ENCODE assay signal across 9 mouse cellular contexts in genomic region chr9:53173258-53173657, GRCm38 (mm10).
A peak's percentile ranks its signal among the peaks of the same experiment; 100 is the strongest.
DNase-seq lines count a peak whose midpoint lies in the region; ATAC-seq and TF ChIP-seq lines count a peak whose summit lies in the region.
"Had no signal": no experiment of that assay in that cellular context is flagged by ENCODE, and none has a peak within 500 bp of the region (broad histone marks: within the 10 kb centered on the region; RNA-seq: fewer than 3 reads in every experiment).

No protein-coding gene starts in this region.

- TF ChIP-seq EP300 in heart, postnatal 0 days (IDR thresholded peaks at IDR 0.05; ENCODE audit: low read depth), result no peak

- no peak overlapping the region for H3K4me2 ChIP-seq in heart, postnatal 0 days (ENCODE audit: low read depth, low read length)
- no peak overlapping the region for H3K4me2 ChIP-seq in kidney, postnatal 0 days (ENCODE audit: low read length)
- H3K4me2 ChIP-seq: embryonic facial prominence, embryonic 15.5 days had no signal

- WGBS in heart, postnatal 0 days, result 47% methylated on average over 2 of the region's 2 CpGs
- WGBS in kidney, postnatal 0 days, result 51% methylated on average over 2 of the region's 2 CpGs

- H3K27me3 ChIP-seq in heart, postnatal 0 days (ENCODE audit: control insufficient read depth, insufficient read depth, low read length), result no peaks in the 10 kb centered on the region
- H3K27me3 ChIP-seq in kidney, postnatal 0 days (ENCODE audit: insufficient read depth, low read length), result no peaks in the 10 kb centered on the region
- H3K27me3 ChIP-seq: embryonic facial prominence, embryonic 15.5 days had no signal

- TF ChIP-seq CTCF in heart, postnatal 0 days (IDR thresholded peaks at IDR 0.05; ENCODE audit: low read depth), result peak; percentile 42
- peak; percentile 63 for TF ChIP-seq CTCF in kidney, postnatal 0 days (IDR thresholded peaks at IDR 0.05; ENCODE audit: low read depth)

- no peak overlapping the region for H3K27ac ChIP-seq in heart, postnatal 0 days (ENCODE audit: low read depth)
- H3K27ac ChIP-seq in kidney, postnatal 0 days, result no peak overlapping the region
- H3K27ac ChIP-seq: embryonic facial prominence, embryonic 15.5 days had no signal

- H3K9ac ChIP-seq in heart, postnatal 0 days (replicated peaks; ENCODE audit: low read depth, low read length), result no peak overlapping the region
- no peak overlapping the region for H3K9ac ChIP-seq in kidney, postnatal 0 days (ENCODE audit: low read depth, low read length)
- H3K9ac ChIP-seq: embryonic facial prominence, embryonic 15.5 days had no signal

- no peak for ATAC-seq in heart, postnatal 0 days (ENCODE audit: insufficient read depth, low read depth)
- no peak for ATAC-seq in kidney, postnatal 0 days (replicated peaks; ENCODE audit: low FRiP score, low read depth)
- ATAC-seq in megakaryocyte, adult 5-6 weeks (ENCODE audit: poor library complexity, severe bottlenecking), result no peak

- no peak overlapping the region for H3K4me3 ChIP-seq in heart, postnatal 0 days (ENCODE audit: low read depth, low read length)
- H3K4me3 ChIP-seq in kidney, postnatal 0 days (replicated peaks; ENCODE audit: low read depth, low read length), result no peak overlapping the region
- H3K4me3 ChIP-seq: embryonic facial prominence, embryonic 15.5 days had no signal

- H3K36me3 ChIP-seq in heart, postnatal 0 days (replicated peaks; ENCODE audit: control insufficient read depth, insufficient read depth, low read length), result no peaks in the 10 kb centered on the region
- no peaks in the 10 kb centered on the region for H3K36me3 ChIP-seq in kidney, postnatal 0 days (ENCODE audit: insufficient read depth, low read length)
- H3K36me3 ChIP-seq: embryonic facial prominence, embryonic 15.5 days had no signal

- peak; percentile 16 for DNase-seq in heart, postnatal 0 days (ENCODE audit: low spot score)
- no peak for DNase-seq in heart, adult 11 months
- peak; percentile 8 for DNase-seq in thymus, postnatal 14 days
- no peak for DNase-seq in thymus, adult 18-20 months
- peak; percentile 58 for DNase-seq in kidney, postnatal 0 days (ENCODE audit: low spot score)
- DNase-seq in ovary, postnatal 36 days (ENCODE audit: low spot score), result no peak
- no peak for DNase-seq in left cerebral cortex, adult 18-20 months (ENCODE audit: low spot score in 2 of 2)

- H3K9me3 ChIP-seq in heart, postnatal 0 days (replicated peaks; ENCODE audit: control insufficient read depth, low read length), result no peaks in the 10 kb centered on the region
- H3K9me3 ChIP-seq in kidney, postnatal 0 days (replicated peaks; ENCODE audit: low read length), result no peaks in the 10 kb centered on the region
- H3K9me3 ChIP-seq: embryonic facial prominence, embryonic 15.5 days had no signal

- no peaks in the 10 kb centered on the region for H3K4me1 ChIP-seq in heart, postnatal 0 days (ENCODE audit: control insufficient read depth, insufficient read depth)
- H3K4me1 ChIP-seq in kidney, postnatal 0 days (replicated peaks; ENCODE audit: insufficient read depth, low read length), result no peaks in the 10 kb centered on the region
- H3K4me1 ChIP-seq: embryonic facial prominence, embryonic 15.5 days had no signal

Comparison
In these comparisons a context has a peak if more than half of its experiments do, and no peak if none do; other contexts are left out.
1. DNase-seq: peak in heart, postnatal 0 days (single experiment), thymus, postnatal 14 days (single experiment) and kidney, postnatal 0 days (single experiment); none in heart, adult 11 months (single experiment), thymus, adult 18-20 months (0 of 2), ovary, postnatal 36 days (single experiment) and left cerebral cortex, adult 18-20 months (0 of 2).